Mouse (Mus musculus) forebrain, embryonic 13.5 days (tissue): ENCODE measurements around the gene Ankrd13a. TPM values are rescaled to one million over a fixed set of nuclear protein-coding genes. Genes with fewer than 3 reads are reported as not detected.
"Not testable (repeated sequence)": the region's sequence is repeated elsewhere in the genome, so short reads cannot be mapped to it uniquely, and the experiment has no call there.

Experiments used
- ATAC-seq: fragments of 200-750 bp; cut with Nextera tagmentation; 2 replicates; pipeline ENCODE4 v1.8.0; 2017
- H3K27ac ChIP-seq: fragments of 300-500 bp; sonication (generic); 2 replicates; pipeline ENCODE4 v1.5.1; 2015; ENCODE audit warnings: inconsistent platforms, mild to moderate bottlenecking, moderate library complexity
- H3K27me3 ChIP-seq: fragments of 300-500 bp; sonication (generic); 2 replicates; pipeline ENCODE4 v1.6.1; 2015; ENCODE audit warnings: mild to moderate bottlenecking, inconsistent platforms
- H3K36me3 ChIP-seq: fragments of 300-500 bp; sonication (generic); 2 replicates; pipeline ENCODE4 v1.6.1; 2015; ENCODE audit warnings: mild to moderate bottlenecking, inconsistent platforms; ENCODE audit not compliant: poor library complexity, severe bottlenecking
- H3K4me1 ChIP-seq: fragments of 300-500 bp; sonication (generic); 2 replicates; pipeline ENCODE4 v1.6.1; 2015; ENCODE audit warnings: inconsistent platforms
- H3K4me2 ChIP-seq: fragments of 300-500 bp; sonication (generic); 2 replicates; pipeline ENCODE4 v1.6.1; 2015; ENCODE audit warnings: inconsistent platforms, mild to moderate bottlenecking, moderate library complexity
- H3K4me3 ChIP-seq: fragments of 300-500 bp; sonication (generic); 2 replicates; pipeline ENCODE4 v1.5.1; 2015; ENCODE audit warnings: mild to moderate bottlenecking, inconsistent platforms
- H3K9ac ChIP-seq: fragments of 300-500 bp; sonication (generic); 2 replicates; pipeline ENCODE4 v1.6.1; 2015; ENCODE audit warnings: mild to moderate bottlenecking, inconsistent platforms
- H3K9me3 ChIP-seq: fragments of 300-500 bp; sonication (generic); replicated peaks from 2 replicates; pipeline ENCODE4 v1.6.1; 2016; ENCODE audit warnings: inconsistent platforms
- WGBS: fragments of 180-500 bp; shearing (Covaris S2); methylation state at CpG from one replicate; pipeline ENCODE4 v1.1.7; 2015; 5-methylcytosine and 5-hydroxymethylcytosine counted together
- microRNA-seq: library from miRNA; unstranded; fragments of <30 nt; microRNA quantifications from one replicate; pipeline ENCODE4, GENCODE M21; 2016
- polyA plus RNA-seq: library from polyadenylated mRNA; unstranded; fragments of >200 nt; fragmentation: Nextera tagmentation; extraction: Ambion mirVana; gene quantifications from 2 replicates; pipeline ENCODE4 v1.2.1, GENCODE M21; 2015

The Ankrd13a gene
- polyA plus RNA-seq, 1 experiment from 2014 or later = 30.0 TPM

DNA sequence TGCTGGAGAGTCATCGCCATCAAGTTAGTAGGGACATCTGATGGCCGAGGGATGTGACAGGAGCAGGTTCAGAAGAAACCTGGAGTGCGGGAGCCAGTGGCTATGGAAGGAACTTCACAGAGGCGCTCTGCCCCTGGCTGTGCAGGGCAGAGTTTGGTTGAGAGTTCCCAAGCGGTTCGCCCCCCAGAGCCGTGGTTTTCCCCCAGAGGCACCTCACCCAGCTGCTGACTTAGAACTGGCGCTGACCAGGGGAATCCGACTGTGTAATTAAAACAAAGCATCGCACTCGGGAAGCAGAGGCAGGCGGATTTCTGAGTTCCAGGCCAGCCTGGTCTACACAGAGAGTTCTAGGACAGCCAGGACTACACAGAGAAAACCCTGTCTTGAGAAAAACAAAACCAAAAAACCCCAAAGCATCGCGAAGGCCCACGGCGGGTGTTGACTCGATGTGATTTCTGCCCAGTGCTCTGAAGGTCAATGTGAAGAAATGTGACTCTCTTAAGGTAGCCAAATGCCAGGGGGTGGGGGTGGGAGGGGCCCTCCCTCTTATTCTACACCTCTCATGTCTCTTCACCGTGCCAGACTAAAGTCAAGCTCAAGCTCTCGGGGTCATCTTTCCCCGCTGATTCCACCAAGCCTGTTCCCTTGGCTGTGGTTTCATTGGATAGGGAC, 77.2 kb downstream of the Ankrd13a start:
- H3K9me3 ChIP-seq = no peaks in the 10 kb centered on the region
- H3K27me3 ChIP-seq = no peaks in the 10 kb centered on the region
- no peak overlapping the region for H3K9ac ChIP-seq
- WGBS = 89% methylated on average over 20 of the region's 20 CpGs
- no peak for ATAC-seq
- no peak overlapping the region for H3K4me2 ChIP-seq
- no peaks in the 10 kb centered on the region for H3K4me1 ChIP-seq
- no peak overlapping the region for H3K4me3 ChIP-seq
- H3K27ac ChIP-seq = no peak overlapping the region
- no peaks in the 10 kb centered on the region for H3K36me3 ChIP-seq

DNA sequence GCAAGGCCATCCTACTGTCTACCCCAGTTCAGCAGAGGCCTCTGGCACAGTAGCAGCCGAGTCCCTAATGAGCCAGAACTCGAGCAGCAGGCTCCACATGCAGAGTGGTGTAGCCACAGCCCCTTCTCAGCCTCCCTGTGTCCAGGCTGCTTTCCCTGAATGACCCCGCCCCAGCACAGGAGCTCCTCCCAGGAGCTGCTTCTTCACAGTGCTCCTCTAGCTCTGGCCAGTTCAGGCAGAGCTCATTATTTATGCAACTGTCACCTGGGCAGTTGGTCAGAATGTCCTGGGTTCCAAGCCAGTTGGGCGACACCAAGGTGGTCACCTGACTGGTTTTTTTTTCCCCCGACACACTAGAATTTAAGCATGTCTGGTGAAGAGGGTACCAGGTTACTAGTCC, 78.9 kb downstream of the Ankrd13a start, which contains the start of gene 4930519G04Rik:
Gene 4930519G04Rik, plus strand, starts transcription at position 301 of the 400 bp plus-strand sequence.
- not testable (repeated sequence) for H3K4me1 ChIP-seq, H3K27me3 ChIP-seq, ATAC-seq, H3K27ac ChIP-seq, H3K4me2 ChIP-seq, H3K36me3 ChIP-seq, H3K9ac ChIP-seq, H3K9me3 ChIP-seq, H3K4me3 ChIP-seq
- WGBS = 66% methylated on average over 3 of the region's 5 CpGs

Small RNA genes lying within 50 kb of the gene (microRNA-seq; reads per million reads assigned to microRNA genes)
- gene Mir6240 = 7.5 reads per million, percentile 21 among the genes with 10 or more reads in this experiment

Other genes with a start within 250 kb of the Ankrd13a start
- gene Fam222a, start 206.7 kb upstream of the Ankrd13a start, polyA plus RNA-seq = 4.8 and 4.9 TPM in 2 replicates
- 0.39 and 0.47 TPM in 2 replicates for gene Trpv4, start 116.3 kb upstream of the Ankrd13a start, polyA plus RNA-seq
- 51.7 and 57.1 TPM in 2 replicates for gene Gltp, start 83.7 kb upstream of the Ankrd13a start, polyA plus RNA-seq
- gene Tchp, start 66.9 kb upstream of the Ankrd13a start, polyA plus RNA-seq = 22.6 and 23.8 TPM in 2 replicates
- 41.2 and 45.3 TPM in 2 replicates for gene Git2, start 840 bp downstream of the Ankrd13a start, polyA plus RNA-seq
- 184 and 195 TPM in 2 replicates for gene 1500011B03Rik, start 48.8 kb downstream of the Ankrd13a start, polyA plus RNA-seq
- gene 4930519G04Rik, start 79.0 kb downstream of the Ankrd13a start, polyA plus RNA-seq = not detected in 2 replicates
- gene Gm9936, start 84.0 kb downstream of the Ankrd13a start, polyA plus RNA-seq = 0.76 and 0.87 TPM in 2 replicates
- 1.5 and 2.0 TPM in 2 replicates for gene Oasl2, start 122.3 kb downstream of the Ankrd13a start, polyA plus RNA-seq
- 0.15 and 0.28 TPM in 2 replicates for gene Oasl1, start 148.6 kb downstream of the Ankrd13a start, polyA plus RNA-seq
- gene 2210016L21Rik, start 167.5 kb downstream of the Ankrd13a start, polyA plus RNA-seq = 77.5 and 85.3 TPM in 2 replicates
- gene Hnf1a, start 196.4 kb downstream of the Ankrd13a start, polyA plus RNA-seq = 0.05 and 0.06 TPM in 2 replicates
- gene Sppl3, start 236.5 kb downstream of the Ankrd13a start, polyA plus RNA-seq = 16.0 and 16.4 TPM in 2 replicates